Mouse (Mus musculus): ENCODE data around the gene Ccdc88c. TPM values are rescaled to one million over a fixed set of nuclear protein-coding genes. Genes with fewer than 3 reads are reported as not detected.

Gene Ccdc88c
- total RNA-seq, 2 experiments from 2014 or later = 28.4 to 34.7 TPM

GRCm38 (mm10) chr12:100943146-100943545, 85.7 kb downstream of the Ccdc88c start:
- DNase-seq = no peak
- no peak for TF ChIP-seq CTCF (IDR thresholded peaks at IDR 0.05)
- intact Hi-C loops (cut with DNase I) = no loop called here
- Histone ChIP-seq H3K27ac (no peak overlapping the region), H3K4me3 (no peak overlapping the region)

GRCm38 (mm10) chr12:100941361-100941760, 87.5 kb downstream of the Ccdc88c start:
- no peak for DNase-seq
- H3K27ac ChIP-seq = peak overlapping the region; percentile 2; the same call in 1 of the 2 replicates
- TF ChIP-seq CTCF (IDR thresholded peaks at IDR 0.05) = no peak
- intact Hi-C loops (cut with DNase I) = no loop called here
- H3K4me3 ChIP-seq = no peak overlapping the region

DNA sequence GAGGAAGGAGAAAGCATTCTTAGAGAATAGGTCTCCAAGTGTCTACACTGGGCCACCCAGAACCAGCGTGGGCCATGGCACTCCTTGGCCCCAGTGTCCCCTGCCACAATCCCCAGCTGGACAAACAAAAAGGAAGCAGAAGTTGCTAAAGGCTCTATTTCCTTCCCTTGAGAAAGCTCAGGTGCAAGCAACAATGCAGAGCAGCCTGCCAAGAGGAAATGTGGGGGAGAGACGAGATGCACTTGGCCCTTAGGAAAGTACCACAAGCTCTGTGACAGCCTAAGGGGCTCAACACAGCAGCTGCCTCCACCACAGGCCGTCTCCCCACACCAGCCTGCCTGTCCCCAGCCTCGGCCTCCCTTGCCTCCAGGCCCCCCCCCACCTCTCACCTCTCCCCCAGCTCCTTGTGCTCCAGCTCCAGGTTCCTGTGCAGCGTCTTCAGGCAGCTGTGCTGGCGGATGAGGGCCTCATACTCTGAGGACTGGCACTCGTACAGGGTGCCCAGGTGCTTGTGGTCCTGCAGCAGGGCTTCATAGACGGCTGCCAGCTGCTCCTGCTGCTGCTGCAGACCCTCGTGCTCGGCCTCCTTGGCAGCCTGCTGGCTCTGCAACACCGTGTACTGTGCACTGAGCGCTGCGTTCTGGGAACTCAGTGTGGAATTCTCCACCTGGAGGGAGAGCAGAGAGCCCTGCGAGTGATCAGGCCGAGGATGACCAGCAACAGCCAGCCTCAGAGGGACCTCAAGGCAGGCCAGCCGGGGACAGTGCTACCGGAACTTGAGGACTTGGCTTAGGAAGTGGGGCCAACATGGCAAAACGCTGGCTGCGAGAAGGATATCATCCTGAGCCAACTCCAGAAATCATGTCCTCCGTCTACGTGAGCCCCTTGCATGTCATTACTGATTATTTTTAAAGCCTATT, 91.2 kb downstream of the Ccdc88c start:
- intact Hi-C loops (cut with DNase I) = loop anchor here (1.0 kb wide), 1 partner anchor 14 kb away; no protein-coding TSS in a partner anchor
- no peak for DNase-seq
- H3K4me3 ChIP-seq = peak overlapping the region; percentile 48
- peak overlapping the region; percentile 84 for H3K27ac ChIP-seq
- no peak for TF ChIP-seq CTCF (IDR thresholded peaks at IDR 0.05)

GRCm38 (mm10) chr12:100936737-100937136, 92.1 kb downstream of the Ccdc88c start:
- TF ChIP-seq CTCF (IDR thresholded peaks at IDR 0.05) = no peak
- Histone ChIP-seq H3K4me3 (no peak overlapping the region; the same call in 1 of the 2 replicates), H3K27ac (peak overlapping the region; percentile 84)
- no peak for DNase-seq
- intact Hi-C loops (cut with DNase I) = loop anchor here (1.0 kb wide), 2 partner anchors 15 to 93 kb away; partner anchors contain the start of gene Ccdc88c

- H3K4me3 ChIP-seq = no peak overlapping the region
- intact Hi-C loops (cut with DNase I) = loop anchor here (1.0 kb wide), 1 partner anchor 93 kb away; the partner anchor contains the start of gene Ccdc88c
- DNase-seq = peak; percentile 81
- TF ChIP-seq CTCF (IDR thresholded peaks at IDR 0.05) = peak; percentile 93
- H3K27ac ChIP-seq = no peak overlapping the region; the same call in 1 of the 2 replicates
Observed at GRCm38 (mm10) chr12:100936116-100936515, 92.7 kb downstream of the Ccdc88c start.

DNA sequence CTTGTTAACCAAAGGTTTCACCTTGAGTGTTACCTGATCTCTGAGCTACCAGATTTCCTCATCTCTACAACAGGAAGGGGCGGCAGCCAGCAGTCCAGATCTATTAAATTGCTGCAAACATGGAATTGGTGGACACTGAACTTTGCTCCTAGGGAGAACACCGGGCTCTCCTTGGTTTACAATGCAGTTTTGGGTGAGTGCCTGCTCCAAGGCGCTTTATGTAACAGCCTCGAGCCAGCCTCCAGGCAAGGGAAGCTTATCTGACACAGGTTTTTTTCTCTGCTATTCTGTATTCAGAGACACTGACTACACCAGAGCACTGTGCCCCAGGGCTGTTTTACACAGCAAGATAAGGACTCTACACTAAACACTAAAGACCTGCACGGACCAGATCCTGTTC, 94.1 kb downstream of the Ccdc88c start:
- intact Hi-C loops (cut with DNase I) = no loop called here
- no peak for TF ChIP-seq CTCF (IDR thresholded peaks at IDR 0.05)
- no peak overlapping the region for H3K4me3 ChIP-seq
- H3K27ac ChIP-seq = no peak overlapping the region
- DNase-seq = no peak

- intact Hi-C loops (cut with DNase I) = no loop called here
- no peak for TF ChIP-seq CTCF (IDR thresholded peaks at IDR 0.05)
- H3K27ac ChIP-seq = no peak overlapping the region
- no peak for DNase-seq
- no peak overlapping the region for H3K4me3 ChIP-seq
Observed at GRCm38 (mm10) chr12:100931653-100932052, 97.2 kb downstream of the Ccdc88c start.

DNA sequence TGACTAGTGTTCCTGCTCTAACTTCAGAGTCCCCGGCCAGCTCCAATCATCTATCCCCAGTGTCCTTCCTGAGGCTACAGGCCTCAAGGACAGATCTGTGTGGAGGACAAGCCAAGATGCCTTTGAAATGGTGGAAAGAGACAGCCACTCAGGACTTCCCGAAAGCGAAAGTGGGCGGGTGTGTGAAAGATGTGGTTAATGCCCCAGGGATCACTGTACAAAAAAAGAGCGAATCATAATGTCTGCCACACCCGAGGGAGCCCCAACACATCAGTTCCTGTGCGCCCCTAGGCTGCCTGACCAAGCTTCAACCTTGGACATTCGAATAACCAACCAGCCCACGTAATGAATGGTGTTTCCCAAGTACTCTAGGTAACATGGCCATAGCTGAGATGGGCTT, 100.6 kb downstream of the Ccdc88c start:
- Histone ChIP-seq H3K27ac (no peak overlapping the region), H3K4me3 (no peak overlapping the region)
- no peak for DNase-seq
- intact Hi-C loops (cut with DNase I) = loop anchor here (5.0 to 10.0 kb wide), 2 partner anchors 213 to 351 kb away; no protein-coding TSS in a partner anchor
- TF ChIP-seq CTCF (IDR thresholded peaks at IDR 0.05) = no peak

DNA sequence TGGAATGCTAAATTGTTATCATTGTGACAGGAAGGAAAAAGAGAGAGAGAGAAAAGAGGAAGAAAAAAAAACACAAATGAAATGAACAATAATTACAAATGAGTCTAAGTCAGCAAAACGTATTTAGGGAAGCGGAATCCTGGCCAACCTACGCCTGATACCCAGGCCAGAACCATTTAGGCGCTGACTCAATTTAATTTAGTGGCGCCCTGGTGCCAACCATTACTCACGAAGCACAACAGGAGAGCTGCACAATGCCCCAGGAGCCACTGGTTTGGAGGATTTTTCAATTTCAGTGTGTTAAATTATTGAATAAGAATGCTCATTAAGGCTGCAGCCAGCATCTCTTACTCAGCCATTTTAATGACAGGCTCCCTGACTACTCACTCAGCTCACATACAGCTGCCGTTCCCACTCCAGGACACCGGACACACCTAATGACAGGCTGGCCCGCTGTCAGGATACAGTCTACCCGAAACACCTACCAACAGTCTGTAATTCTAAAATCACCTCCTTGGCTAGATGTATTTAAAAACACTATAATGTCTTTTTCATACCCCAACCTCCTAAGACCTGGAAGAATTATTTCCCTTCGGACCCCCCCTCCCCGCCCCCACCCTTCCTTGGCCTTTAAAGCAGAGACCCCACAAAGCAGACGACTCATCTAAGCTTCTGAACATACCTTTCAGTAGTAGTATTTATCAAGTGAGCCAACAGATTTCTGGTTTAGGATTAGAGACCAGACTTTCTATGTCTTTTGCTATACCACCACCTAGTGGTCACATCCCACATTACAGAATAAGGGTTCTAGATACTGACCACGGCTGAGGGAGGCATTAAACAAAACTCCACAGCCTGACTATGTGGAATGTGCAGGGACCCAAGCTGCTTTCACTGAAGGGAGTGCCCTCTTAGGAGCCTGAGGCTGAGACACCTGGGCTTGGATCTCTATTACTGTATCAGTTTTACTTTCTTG, 102.9 kb downstream of the Ccdc88c start:
- TF ChIP-seq CTCF (IDR thresholded peaks at IDR 0.05) = peak; percentile 77
- Histone ChIP-seq H3K27ac (no peak overlapping the region), H3K4me3 (no peak overlapping the region)
- intact Hi-C loops (cut with DNase I) = loop anchor here (1.0 to 10.0 kb wide), 3 partner anchors 77 to 349 kb away; no protein-coding TSS in a partner anchor
- no peak for DNase-seq

DNA sequence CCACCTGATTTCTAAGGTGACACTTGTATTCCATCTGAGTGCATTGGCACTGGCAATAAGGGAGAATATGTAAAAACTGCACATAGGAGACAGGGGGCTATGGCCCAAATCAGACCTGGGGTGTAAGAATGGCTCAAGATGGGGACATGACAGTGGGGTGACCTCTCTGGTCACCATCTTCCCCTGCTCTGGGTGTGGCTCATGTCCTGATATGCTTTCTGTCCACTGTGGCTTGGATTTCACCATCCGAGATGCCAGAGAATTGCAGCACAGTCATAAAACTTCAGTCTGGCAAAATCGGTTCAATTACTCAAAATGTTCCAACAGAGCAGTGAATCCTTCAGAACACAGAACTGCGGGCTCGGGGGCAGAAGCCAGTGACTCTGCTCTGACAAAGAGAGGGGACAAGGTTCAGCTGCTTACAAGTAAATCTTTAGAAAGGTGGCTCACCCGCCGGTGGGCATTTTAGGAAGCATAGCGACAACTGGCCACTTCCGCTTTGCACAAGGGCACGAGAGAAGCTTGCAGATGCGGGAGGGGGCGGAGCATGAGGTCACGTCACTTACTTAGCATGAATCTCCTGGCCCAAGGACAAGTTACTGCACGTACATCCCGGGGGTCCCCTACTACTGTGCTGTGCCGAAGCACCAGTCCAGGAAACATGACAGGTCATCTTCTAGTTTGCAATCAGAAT, 104.1 kb downstream of the Ccdc88c start:
- intact Hi-C loops (cut with DNase I) = loop anchor here (1.0 to 10.0 kb wide), 3 partner anchors 75 to 347 kb away; no protein-coding TSS in a partner anchor
- no peak overlapping the region for H3K27ac ChIP-seq
- TF ChIP-seq CTCF (IDR thresholded peaks at IDR 0.05) = no peak
- no peak for DNase-seq
- no peak overlapping the region for H3K4me3 ChIP-seq

- no peak overlapping the region for H3K4me3 ChIP-seq
- TF ChIP-seq CTCF (IDR thresholded peaks at IDR 0.05) = no peak
- DNase-seq = peak; percentile 48
- no peak overlapping the region for H3K27ac ChIP-seq
- intact Hi-C loops (cut with DNase I) = no loop called here
Observed at GRCm38 (mm10) chr12:100910731-100911130, 118.1 kb downstream of the Ccdc88c start.

GRCm38 (mm10) chr12:100909765-100910164, 119.1 kb downstream of the Ccdc88c start:
- TF ChIP-seq CTCF (IDR thresholded peaks at IDR 0.05) = no peak
- Histone ChIP-seq H3K4me3 (no peak overlapping the region), H3K27ac (no peak overlapping the region)
- DNase-seq = no peak
- intact Hi-C loops (cut with DNase I) = no loop called here
